Mouse (Mus musculus): ENCODE results near the gene Nsun6.

The Nsun6 gene

GRCm38 (mm10) chr2:14989350-14989749, 65.5 kb downstream of the Nsun6 start:
- no peak for DNase-seq

GRCm38 (mm10) chr2:14988451-14988850, 66.4 kb downstream of the Nsun6 start:
- no peak for DNase-seq

- DNase-seq = no peak
These were observed 70.8 kb downstream of the Nsun6 start for GRCm38 (mm10) chr2:14984029-14984428.

DNA sequence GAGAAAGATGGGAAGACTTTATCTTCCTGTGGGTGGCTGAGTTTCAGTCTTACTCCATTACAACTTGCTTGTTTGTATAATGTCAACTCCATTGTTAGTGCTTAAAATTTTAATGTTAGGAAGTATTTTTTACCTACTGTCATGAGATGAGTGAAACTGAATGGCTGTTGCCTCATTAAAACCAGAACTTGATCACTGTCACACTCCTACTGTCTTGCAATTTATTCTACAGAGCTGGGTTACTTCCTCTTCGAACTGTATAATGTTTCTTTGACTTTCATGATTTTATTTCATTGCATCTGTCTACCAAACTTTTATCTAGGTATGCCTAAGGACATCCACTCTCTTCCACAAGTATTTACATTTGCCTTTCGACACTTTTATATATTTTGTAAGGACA, 93.4 kb downstream of the Nsun6 start:
- no peak for DNase-seq

DNA sequence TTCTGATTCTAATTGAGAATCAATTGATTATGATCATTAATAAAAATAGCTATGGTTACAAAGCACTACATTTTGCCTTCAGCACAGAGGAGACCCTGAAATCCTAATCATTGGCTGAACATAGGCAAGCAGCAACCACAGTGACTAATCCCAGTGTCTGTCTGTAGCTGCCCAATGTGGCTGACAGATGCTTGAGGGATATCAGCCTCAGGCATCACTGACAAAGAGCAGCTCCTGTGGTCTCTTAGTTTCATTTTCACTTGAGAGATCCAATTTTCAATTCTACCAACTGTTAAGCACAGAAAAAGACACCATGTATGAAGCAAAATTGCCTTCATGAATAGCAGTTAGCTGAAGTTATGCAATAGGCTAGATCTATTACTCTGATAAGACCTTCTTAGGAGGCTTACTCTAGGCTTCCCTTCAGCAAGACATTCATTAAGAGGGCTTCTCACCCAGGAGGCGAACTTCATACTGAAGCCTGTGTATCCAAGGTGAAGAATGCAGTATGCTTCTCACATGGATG, 93.8 kb downstream of the Nsun6 start:
- DNase-seq = no peak

- no peak for DNase-seq
These were observed 101.8 kb downstream of the Nsun6 start for GRCm38 (mm10) chr2:14953090-14953489.
